Comparison of ENCODE assay signal across 12 mouse cellular contexts in the genomic region with DNA sequence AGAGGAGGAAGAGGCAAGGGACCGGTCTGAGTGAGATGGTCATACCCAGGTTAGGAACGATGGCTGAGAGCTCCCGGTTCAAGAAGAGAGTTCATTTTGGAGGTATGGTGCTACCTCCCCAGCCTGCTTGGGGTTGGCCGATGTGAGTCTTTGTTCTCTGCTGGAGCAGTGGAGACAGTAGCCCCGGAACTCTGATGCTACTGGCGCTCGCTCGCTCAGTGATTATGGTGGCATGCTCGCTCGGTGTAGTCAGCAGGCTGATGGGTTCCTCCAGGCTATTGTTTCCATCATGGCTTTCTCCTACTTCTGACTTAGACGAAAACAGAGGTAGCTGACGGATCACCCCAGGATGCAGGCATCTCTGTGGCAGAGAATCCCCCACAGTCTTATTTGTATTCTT.
DNase-seq lines count a peak whose midpoint lies in the region; ATAC-seq and TF ChIP-seq lines count a peak whose summit lies in the region.
"Had no signal": no experiment of that assay in that cellular context is flagged by ENCODE, and none has a peak within 500 bp of the region (broad histone marks: within the 10 kb centered on the region; RNA-seq: fewer than 3 reads in every experiment).

No protein-coding gene starts in this region.

- no peaks in the 10 kb centered on the region for H3K36me3 ChIP-seq in CH12.LX (replicated peaks in 1 of 2; ENCODE audit: control insufficient read depth in 1 of 2, insufficient read depth in 1 of 2, low read length in 1 of 2)
- H3K36me3 ChIP-seq in embryonic facial prominence, embryonic 14.5 days (ENCODE audit: control insufficient read depth, insufficient read depth, low read length), result no peaks in the 10 kb centered on the region
- no peaks in the 10 kb centered on the region for H3K36me3 ChIP-seq in hindbrain, embryonic 12.5 days
- no peaks in the 10 kb centered on the region for H3K36me3 ChIP-seq in midbrain, embryonic 13.5 days

- no peak for TF ChIP-seq RAD21 in CH12.LX (IDR thresholded peaks at IDR 0.05; ENCODE audit: low read depth, low read length)

- TF ChIP-seq POLR2A in CH12.LX (IDR thresholded peaks at IDR 0.05; ENCODE audit: low read depth, low read length), result no peak

- H3K79me2 ChIP-seq in CH12.LX (replicated peaks; ENCODE audit: control insufficient read depth, extremely low read depth, insufficient read depth, poor library complexity, severe bottlenecking), result no peaks in the 10 kb centered on the region

- peaks cover 87% of the 10 kb centered on the region for H3K27me3 ChIP-seq in CH12.LX (replicated peaks)
- H3K27me3 ChIP-seq in embryonic facial prominence, embryonic 14.5 days (replicated peaks; ENCODE audit: control insufficient read depth, insufficient read depth, low read length), result no peaks in the 10 kb centered on the region
- H3K27me3 ChIP-seq in hindbrain, embryonic 12.5 days, result peaks cover 13% of the 10 kb centered on the region; the same call in 1 of the 2 replicates
- H3K27me3 ChIP-seq in midbrain, embryonic 13.5 days, result no peaks in the 10 kb centered on the region

- peaks cover 3% of the 10 kb centered on the region for H3K9me3 ChIP-seq in CH12.LX (replicated peaks; ENCODE audit: low read length)
- H3K9me3 ChIP-seq in embryonic facial prominence, embryonic 14.5 days (ENCODE audit: control insufficient read depth, low read length), result no peaks in the 10 kb centered on the region
- H3K9me3 ChIP-seq in hindbrain, embryonic 12.5 days (replicated peaks), result no peaks in the 10 kb centered on the region
- H3K9me3 ChIP-seq in midbrain, embryonic 13.5 days, result no peaks in the 10 kb centered on the region

- WGBS in embryonic facial prominence, embryonic 14.5 days, result 41% methylated on average over 12 of the region's 12 CpGs
- 37% methylated on average over 12 of the region's 12 CpGs for WGBS in hindbrain, embryonic 12.5 days
- WGBS in midbrain, embryonic 13.5 days, result 47% methylated on average over 12 of the region's 12 CpGs

- H3K4me3 ChIP-seq in CH12.LX (replicated peaks in 1 of 3; ENCODE audit: low read depth in 2 of 3, low read length in 2 of 3, poor library complexity in 1 of 3), result no peak overlapping the region
- H3K4me3 ChIP-seq in embryonic facial prominence, embryonic 14.5 days (ENCODE audit: low read depth, low read length), result no peak overlapping the region
- peak overlapping the region; percentile 10 for H3K4me3 ChIP-seq in hindbrain, embryonic 12.5 days
- peak overlapping the region; percentile 31 for H3K4me3 ChIP-seq in midbrain, embryonic 13.5 days (replicated peaks)
- H3K4me3 ChIP-seq: myocyte had no signal

- dilution Hi-C loops in CH12.LX (cut with MboI; ENCODE audit: extremely low pct_ligation_motif_present, extremely low pct_unique_long_range_greater_than_20kb, low sequenced_read_pairs), result no loop called here

- peaks cover 5% of the 10 kb centered on the region in 2 experiments; a peak in 3 of 4 replicates for H3K4me1 ChIP-seq in CH12.LX (ENCODE audit: control insufficient read depth in 1 of 2, insufficient read depth in 2 of 2)
- no peaks in the 10 kb centered on the region; the same call in 1 of the 2 replicates for H3K4me1 ChIP-seq in embryonic facial prominence, embryonic 14.5 days (ENCODE audit: control insufficient read depth, insufficient read depth, low read length)
- H3K4me1 ChIP-seq in hindbrain, embryonic 12.5 days, result peaks cover 31% of the 10 kb centered on the region
- H3K4me1 ChIP-seq in midbrain, embryonic 13.5 days (replicated peaks), result peaks cover 48% of the 10 kb centered on the region

- TF ChIP-seq CTCF in CH12.LX (conservative IDR thresholded peaks at IDR 0.05 in 1 of 2, IDR thresholded peaks at IDR 0.05 in 1 of 2; ENCODE audit: low read depth in 2 of 2, low read length in 2 of 2), result no peak

- no peak overlapping the region for H3K27ac ChIP-seq in CH12.LX (ENCODE audit: insufficient read depth, low read depth)
- H3K27ac ChIP-seq in embryonic facial prominence, embryonic 14.5 days (replicated peaks; ENCODE audit: low read depth, low read length), result no peak overlapping the region
- H3K27ac ChIP-seq in hindbrain, embryonic 12.5 days, result no peak overlapping the region
- H3K27ac ChIP-seq in midbrain, embryonic 13.5 days, result peak overlapping the region; percentile 74

- in situ Hi-C loops in CH12.LX (cut with MboI; ENCODE audit: low pct_ligation_motif_present, low pct_unique_long_range_greater_than_20kb, low sequenced_read_pairs), result no loop called here

- DNase-seq in CH12.LX (ENCODE audit: extremely low read depth), result no peak
- no peak for DNase-seq in embryonic facial prominence, embryonic 14.5 days (ENCODE audit: low spot score)
- no peak for DNase-seq in right cerebral cortex, postnatal 36 days (ENCODE audit: low spot score in 2 of 2)
- DNase-seq in adrenal gland, adult 8-10 months, result no peak
- DNase-seq in right cerebral cortex, postnatal 25 days, result no peak
- DNase-seq: kidney, adult 9 months; lung, postnatal 14 days; thymus, postnatal 14 days had no signal

- H3K4me2 ChIP-seq in CH12.LX (ENCODE audit: insufficient read depth, low read depth, poor library complexity, severe bottlenecking), result peak overlapping the region; percentile 11; the same call in 1 of the 2 replicates
- H3K4me2 ChIP-seq in embryonic facial prominence, embryonic 14.5 days (ENCODE audit: low read depth, low read length), result peak overlapping the region; percentile 30
- peak overlapping the region; percentile 22 for H3K4me2 ChIP-seq in hindbrain, embryonic 12.5 days (replicated peaks)
- H3K4me2 ChIP-seq in midbrain, embryonic 13.5 days (replicated peaks), result peak overlapping the region; percentile 48

- no peak overlapping the region for H3K9ac ChIP-seq in CH12.LX (ENCODE audit: insufficient read depth, low read depth)
- H3K9ac ChIP-seq in embryonic facial prominence, embryonic 14.5 days (ENCODE audit: low read depth, low read length), result no peak overlapping the region
- H3K9ac ChIP-seq in hindbrain, embryonic 12.5 days, result peak overlapping the region; percentile 24; the same call in 1 of the 2 replicates
- peak overlapping the region; percentile 48 for H3K9ac ChIP-seq in midbrain, embryonic 13.5 days (replicated peaks)

- no peak for TF ChIP-seq EP300 in CH12.LX (IDR thresholded peaks at IDR 0.05; ENCODE audit: low read length)

- no peak for ATAC-seq in embryonic facial prominence, embryonic 14.5 days (ENCODE audit: low read depth)
- ATAC-seq in hindbrain, embryonic 12.5 days (ENCODE audit: low FRiP score), result no peak
- ATAC-seq in midbrain, embryonic 13.5 days, result peak; percentile 19; the same call in 1 of the 2 replicates
- no peak for ATAC-seq in granulocyte monocyte progenitor cell, adult 5-6 weeks (replicated peaks; ENCODE audit: poor library complexity, severe bottlenecking)

TF ChIP-seq in CH12.LX, 34 proteins besides CTCF, POLR2A, EP300 and RAD21:
- TF ChIP-seq SIN3A (IDR thresholded peaks at IDR 0.05; ENCODE audit: low read length) (no peak), CHD2 (IDR thresholded peaks at IDR 0.05; ENCODE audit: low read length) (no peak), NRF1 (IDR thresholded peaks at IDR 0.05; ENCODE audit: low read depth, low read length) (no peak), BHLHE40 (IDR thresholded peaks at IDR 0.05; ENCODE audit: low read depth, low read length) (no peak), MAZ (IDR thresholded peaks at IDR 0.05; ENCODE audit: low read depth, low read length) (no peak), GABPA (IDR thresholded peaks at IDR 0.05; ENCODE audit: insufficient replicate concordance, low read depth, low read length) (no peak), USF2 (conservative IDR thresholded peaks at IDR 0.05; ENCODE audit: low read depth, low read length) (no peak), MAFK (IDR thresholded peaks at IDR 0.05; ENCODE audit: insufficient replicate concordance, low read length) (no peak), MEF2A (IDR thresholded peaks at IDR 0.05; ENCODE audit: borderline replicate concordance, low read depth, low read length) (no peak), MXI1 (IDR thresholded peaks at IDR 0.05; ENCODE audit: low read depth, low read length) (no peak), PAX5 (IDR thresholded peaks at IDR 0.05; ENCODE audit: low read length) (no peak), IRF4 (IDR thresholded peaks at IDR 0.05; ENCODE audit: low read depth, low read length) (no peak), ZMIZ1 (IDR thresholded peaks at IDR 0.05; ENCODE audit: low read depth, low read length) (no peak)
TF ChIP-seq in CH12.LX: peak in this region for 0.

Comparison
In these comparisons a context has a peak if more than half of its experiments do, and no peak if none do; other contexts are left out.
1. H3K4me3 ChIP-seq: peak in hindbrain, embryonic 12.5 days (single experiment) and midbrain, embryonic 13.5 days (single experiment); none in CH12.LX (0 of 3) and embryonic facial prominence, embryonic 14.5 days (single experiment).
2. H3K9ac ChIP-seq: peak in hindbrain, embryonic 12.5 days (single experiment) and midbrain, embryonic 13.5 days (single experiment); none in CH12.LX (single experiment) and embryonic facial prominence, embryonic 14.5 days (single experiment).
3. Peak in every context shown above with its lines, with median percentiles within 50 percentile points of each other: H3K4me2 ChIP-seq.